Mouse (Mus musculus): ENCODE results near the gene Hspa1a. TPM values are rescaled to one million over a fixed set of nuclear protein-coding genes. Genes with fewer than 3 reads are reported as not detected.
"Not testable (repeated sequence)": the region's sequence is repeated elsewhere in the genome, so short reads cannot be mapped to it uniquely, and the experiment has no call there.

Gene Hspa1a
- polyA plus RNA-seq, 1 experiment from 2014 or later: 2.0 TPM

GRCm38 (mm10) chr17:34959130-34959778 is 12.7 kb downstream of the Hspa1a start, which contains the start of gene Hspa1b:
Gene Hspa1b, minus strand, starts transcription at chr17:34959238.
- H3K36me3 ChIP-seq (replicated peaks); H3K9me3 ChIP-seq: not testable (repeated sequence)
- H3K4me1 ChIP-seq: peaks cover 11% of the 10 kb centered on the region
- peak; percentile 93 for ATAC-seq (ENCODE audit: low FRiP score)
- H3K27ac ChIP-seq: peak within 1 kb of the TSS; percentile 86
- peak within 1 kb of the TSS; percentile 80 for H3K4me2 ChIP-seq
- H3K9ac ChIP-seq: peak within 1 kb of the TSS; percentile 58
- H3K4me3 ChIP-seq (replicated peaks): peak within 1 kb of the TSS; percentile 49
- peaks cover 47% of the 10 kb centered on the region for H3K27me3 ChIP-seq
- WGBS: under 1% methylated on average over 32 of the region's 32 CpGs

- ATAC-seq (ENCODE audit: low FRiP score); H3K36me3 ChIP-seq (replicated peaks); H3K9me3 ChIP-seq; H3K27ac ChIP-seq: not testable (repeated sequence)
- Histone ChIP-seq H3K4me1 (peaks cover 11% of the 10 kb centered on the region), H3K27me3 (peaks cover 47% of the 10 kb centered on the region), H3K4me2 (peak overlapping the region; percentile 80), H3K9ac (peak overlapping the region; percentile 45; the same call in 1 of the 2 replicates), H3K4me3 (replicated peaks) (peak overlapping the region; percentile 49)
- WGBS: 0% methylated on average over 17 of the region's 47 CpGs
Measured at GRCm38 (mm10) chr17:34958734-34959129, 13.2 kb downstream of the Hspa1a start.

GRCm38 (mm10) chr17:34957966-34958365 is 14.0 kb downstream of the Hspa1a start:
- not testable (repeated sequence) for H3K9ac ChIP-seq; H3K9me3 ChIP-seq; H3K27ac ChIP-seq; H3K36me3 ChIP-seq (replicated peaks); H3K4me2 ChIP-seq; H3K4me3 ChIP-seq (replicated peaks); ATAC-seq (ENCODE audit: low FRiP score)
- H3K4me1 ChIP-seq: peaks cover 11% of the 10 kb centered on the region
- WGBS: 27% methylated on average over 26 of the region's 40 CpGs
- H3K27me3 ChIP-seq: peaks cover 41% of the 10 kb centered on the region

GRCm38 (mm10) chr17:34957291-34957690 is 14.7 kb downstream of the Hspa1a start:
- H3K9ac ChIP-seq; H3K36me3 ChIP-seq (replicated peaks); H3K4me2 ChIP-seq; H3K27ac ChIP-seq; H3K9me3 ChIP-seq; ATAC-seq (ENCODE audit: low FRiP score); H3K4me3 ChIP-seq (replicated peaks): not testable (repeated sequence)
- WGBS: 34% methylated on average over 34 of the region's 40 CpGs
- Histone ChIP-seq H3K27me3 (peaks cover 38% of the 10 kb centered on the region), H3K4me1 (peaks cover 11% of the 10 kb centered on the region)

GRCm38 (mm10) chr17:34956340-34956739 is 15.6 kb downstream of the Hspa1a start:
- no peak overlapping the region for H3K9ac ChIP-seq
- H3K27me3 ChIP-seq: peaks cover 30% of the 10 kb centered on the region
- no peak overlapping the region for H3K27ac ChIP-seq
- H3K36me3 ChIP-seq (replicated peaks): no peaks in the 10 kb centered on the region
- no peak overlapping the region for H3K4me2 ChIP-seq
- H3K4me1 ChIP-seq: peaks cover 11% of the 10 kb centered on the region
- no peak overlapping the region for H3K4me3 ChIP-seq (replicated peaks)
- WGBS: 51% methylated on average over 1 of the region's 1 CpGs
- H3K9me3 ChIP-seq: no peaks in the 10 kb centered on the region
- no peak for ATAC-seq (ENCODE audit: low FRiP score)

GRCm38 (mm10) chr17:34955884-34956283 is 16.1 kb downstream of the Hspa1a start:
- Histone ChIP-seq H3K27ac (no peak overlapping the region), H3K36me3 (replicated peaks) (peaks cover 2% of the 10 kb centered on the region), H3K9ac (no peak overlapping the region), H3K4me1 (peaks cover 15% of the 10 kb centered on the region), H3K4me2 (no peak overlapping the region), H3K4me3 (replicated peaks) (no peak overlapping the region), H3K9me3 (no peaks in the 10 kb centered on the region), H3K27me3 (peaks cover 25% of the 10 kb centered on the region)
- no peak for ATAC-seq (ENCODE audit: low FRiP score)
- 78% methylated on average over 3 of the region's 3 CpGs for WGBS

- H3K9ac ChIP-seq: no peak overlapping the region
- H3K27ac ChIP-seq: no peak overlapping the region
- WGBS: 68% methylated on average over 4 of the region's 4 CpGs
Measured at GRCm38 (mm10) chr17:34954831-34955230, 17.1 kb downstream of the Hspa1a start.

GRCm38 (mm10) chr17:34953904-34954303 is 18.1 kb downstream of the Hspa1a start:
- no peak overlapping the region for H3K4me2 ChIP-seq
- no peak overlapping the region for H3K27ac ChIP-seq
- no peak overlapping the region for H3K9ac ChIP-seq
- peaks cover 22% of the 10 kb centered on the region for H3K27me3 ChIP-seq
- 87% methylated on average over 4 of the region's 4 CpGs for WGBS
- H3K4me1 ChIP-seq: peaks cover 14% of the 10 kb centered on the region
- peaks cover 18% of the 10 kb centered on the region for H3K36me3 ChIP-seq (replicated peaks)
- no peaks in the 10 kb centered on the region for H3K9me3 ChIP-seq
- H3K4me3 ChIP-seq (replicated peaks): no peak overlapping the region
- ATAC-seq (ENCODE audit: low FRiP score): no peak

More at GRCm38 (mm10) chr17:34954831-34955230, 17.1 kb downstream of the Hspa1a start:
- peaks cover 13% of the 10 kb centered on the region for H3K36me3 ChIP-seq (replicated peaks)
- H3K27me3 ChIP-seq: peaks cover 22% of the 10 kb centered on the region
- ATAC-seq (ENCODE audit: low FRiP score): no peak
- peaks cover 20% of the 10 kb centered on the region for H3K4me1 ChIP-seq
- no peak overlapping the region for H3K4me3 ChIP-seq (replicated peaks)
- H3K9me3 ChIP-seq: no peaks in the 10 kb centered on the region
- no peak overlapping the region for H3K4me2 ChIP-seq

- Histone ChIP-seq H3K4me3 (replicated peaks) (peak overlapping the region; percentile 95; the same call in 1 of the 2 replicates), H3K4me1 (peaks cover 14% of the 10 kb centered on the region), H3K27me3 (peaks cover 22% of the 10 kb centered on the region), H3K27ac (no peak overlapping the region), H3K4me2 (peak overlapping the region; percentile 73; the same call in 1 of the 2 replicates), H3K9ac (no peak overlapping the region), H3K9me3 (no peaks in the 10 kb centered on the region), H3K36me3 (replicated peaks) (peaks cover 18% of the 10 kb centered on the region)
- ATAC-seq (ENCODE audit: low FRiP score): no peak
- 92% methylated on average over 3 of the region's 3 CpGs for WGBS
Measured at GRCm38 (mm10) chr17:34953258-34953657, 18.7 kb downstream of the Hspa1a start.

- under 1% methylated on average over 23 of the region's 23 CpGs for WGBS
Measured at GRCm38 (mm10) chr17:34952378-34953040, 19.4 kb downstream of the Hspa1a start.

GRCm38 (mm10) chr17:34951636-34952377 is 20.1 kb downstream of the Hspa1a start:
- Histone ChIP-seq H3K9me3 (no peaks in the 10 kb centered on the region), H3K36me3 (replicated peaks) (peaks cover 18% of the 10 kb centered on the region), H3K4me1 (peaks cover 14% of the 10 kb centered on the region), H3K27ac (peak overlapping the region; percentile 93), H3K4me3 (replicated peaks) (peak overlapping the region; percentile 95), H3K27me3 (peaks cover 20% of the 10 kb centered on the region), H3K4me2 (peak overlapping the region; percentile 73), H3K9ac (peak overlapping the region; percentile 95)
- WGBS: under 1% methylated on average over 29 of the region's 29 CpGs
- no peak for ATAC-seq (ENCODE audit: low FRiP score)

More at GRCm38 (mm10) chr17:34952378-34953040, 19.4 kb downstream of the Hspa1a start:
- peak overlapping the region; percentile 93 for H3K27ac ChIP-seq
- peak overlapping the region; percentile 95 for H3K9ac ChIP-seq
- peak; percentile 90 for ATAC-seq (ENCODE audit: low FRiP score)
- H3K4me3 ChIP-seq (replicated peaks): peak overlapping the region; percentile 95
- H3K4me1 ChIP-seq: peaks cover 14% of the 10 kb centered on the region
- peaks cover 18% of the 10 kb centered on the region for H3K36me3 ChIP-seq (replicated peaks)
- no peaks in the 10 kb centered on the region for H3K9me3 ChIP-seq
- H3K27me3 ChIP-seq: peaks cover 22% of the 10 kb centered on the region
- H3K4me2 ChIP-seq: peak overlapping the region; percentile 73
